Mouse (Mus musculus) lung, adult 2 months (tissue): ENCODE measurements around the gene Plekha3. TPM values are rescaled to one million over a fixed set of nuclear protein-coding genes. Genes with fewer than 3 reads are reported as not detected.

Experiments
- DNase-seq: peaks from one replicate; pipeline ENCODE4 v3.0.0; 2022
- H3K4me1 ChIP-seq: fragments of 200-500 bp; 2 replicates; pipeline ENCODE4 v1.6.1; 2011; ENCODE audit warnings: low read length; ENCODE audit not compliant: control insufficient read depth, insufficient read depth
- H3K4me3 ChIP-seq: fragments of 200-500 bp; replicated peaks from 2 replicates; pipeline ENCODE3; 2011; ENCODE audit warnings: low read depth, mild to moderate bottlenecking, control low read depth, low read length; ENCODE audit errors: extremely low read depth
- CTCF ChIP-seq: fragments of 200-500 bp; IDR thresholded peaks from 2 replicates; pipeline ENCODE4 v1.5.1; 2011; ENCODE audit warnings: mild to moderate bottlenecking, low read length, control low read depth; ENCODE audit not compliant: insufficient read depth
- POLR2A ChIP-seq: fragments of 200-500 bp; IDR thresholded peaks from 2 replicates; pipeline ENCODE4 v1.6.1; 2011; ENCODE audit warnings: low read depth, mild to moderate bottlenecking, control low read depth, low read length, borderline replicate concordance; ENCODE audit errors: extremely low read depth
- WGBS: fragments of 180-500 bp; shearing (Covaris S2); methylation state at CpG from one replicate; pipeline ENCODE4 v1.1.7; 2018; 5-methylcytosine and 5-hydroxymethylcytosine counted together
- polyA plus RNA-seq: library from polyadenylated mRNA; depleted of rRNA; stranded (reverse); fragments of >200 nt; gene quantifications from 2 replicates; pipeline ENCODE4 v1.2.3, GENCODE M21; 2012

Plekha3 gene
- polyA plus RNA-seq, 1 experiment, result 23.0 TPM

GRCm38 (mm10) chr2:76673472-76674081, 1.5 kb upstream of the Plekha3 start:
- H3K4me1 ChIP-seq, result peaks cover 11% of the 10 kb centered on the region; the same call in 1 of the 2 replicates
- no peak overlapping the region for H3K4me3 ChIP-seq
- TF ChIP-seq POLR2A (no peak), CTCF (0 out of 2 replicates have a peak, but pooled peaks have one; percentile 27)
- WGBS, result 45% methylated on average over 7 of the region's 7 CpGs
- peak; percentile 20 for DNase-seq

- Histone ChIP-seq H3K4me3 (peak overlapping the region; percentile 69), H3K4me1 (peaks cover 13% of the 10 kb centered on the region; the same call in 1 of the 2 replicates)
- TF ChIP-seq POLR2A (no peak), CTCF (no peak)
- 0% methylated on average over 39 of the region's 44 CpGs for WGBS
- no peak for DNase-seq
Measured at GRCm38 (mm10) chr2:76675451-76675850, 370 bp downstream of the Plekha3 start.

DNA sequence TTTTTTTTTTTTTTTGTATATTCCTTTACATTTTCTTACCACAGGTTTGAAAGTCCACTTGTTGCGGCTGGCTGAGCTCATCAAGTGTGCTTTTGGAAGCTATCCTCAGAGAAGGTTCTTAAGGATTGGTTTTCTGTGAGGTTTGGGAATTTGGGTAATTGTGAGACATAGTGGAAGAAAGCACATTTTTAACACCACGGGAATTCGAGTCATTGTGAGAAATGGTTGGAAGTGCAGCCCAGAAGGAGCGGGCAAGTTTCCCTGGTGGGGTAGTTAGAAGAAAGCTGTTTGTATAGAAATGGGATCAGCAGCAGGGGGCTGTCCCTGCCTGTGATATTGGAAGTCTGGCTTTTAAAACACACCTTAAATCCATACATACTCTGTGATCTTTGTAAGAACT, 868 bp downstream of the Plekha3 start:
- Histone ChIP-seq H3K4me1 (peaks cover 13% of the 10 kb centered on the region; the same call in 1 of the 2 replicates), H3K4me3 (no peak overlapping the region)
- 14% methylated on average over 4 of the region's 4 CpGs for WGBS
- TF ChIP-seq CTCF (no peak), POLR2A (no peak)
- no peak for DNase-seq

GRCm38 (mm10) chr2:76676401-76677226, 1.5 kb downstream of the Plekha3 start:
- DNase-seq, result no peak
- peaks cover 13% of the 10 kb centered on the region; the same call in 1 of the 2 replicates for H3K4me1 ChIP-seq
- 55% methylated on average over 13 of the region's 13 CpGs for whole genome bisulfite sequencing
- H3K4me3 ChIP-seq, result no peak overlapping the region
- no peak for TF ChIP-seq POLR2A
- no peak for TF ChIP-seq CTCF

GRCm38 (mm10) chr2:76682301-76682700, 7.2 kb downstream of the Plekha3 start:
- no peak overlapping the region for H3K4me3 ChIP-seq
- TF ChIP-seq POLR2A (no peak), CTCF (no peak)
- WGBS, result 90% methylated on average over 8 of the region's 8 CpGs
- peaks cover 2% of the 10 kb centered on the region; the same call in 1 of the 2 replicates for H3K4me1 ChIP-seq
- DNase-seq, result no peak

GRCm38 (mm10) chr2:76686986-76687385, 11.9 kb downstream of the Plekha3 start:
- no peak for DNase-seq
- Histone ChIP-seq H3K4me1 (peaks cover 3% of the 10 kb centered on the region; the same call in 1 of the 2 replicates), H3K4me3 (no peak overlapping the region)
- WGBS, result 93% methylated on average over 3 of the region's 3 CpGs
- TF ChIP-seq POLR2A (no peak), CTCF (no peak)

DNA sequence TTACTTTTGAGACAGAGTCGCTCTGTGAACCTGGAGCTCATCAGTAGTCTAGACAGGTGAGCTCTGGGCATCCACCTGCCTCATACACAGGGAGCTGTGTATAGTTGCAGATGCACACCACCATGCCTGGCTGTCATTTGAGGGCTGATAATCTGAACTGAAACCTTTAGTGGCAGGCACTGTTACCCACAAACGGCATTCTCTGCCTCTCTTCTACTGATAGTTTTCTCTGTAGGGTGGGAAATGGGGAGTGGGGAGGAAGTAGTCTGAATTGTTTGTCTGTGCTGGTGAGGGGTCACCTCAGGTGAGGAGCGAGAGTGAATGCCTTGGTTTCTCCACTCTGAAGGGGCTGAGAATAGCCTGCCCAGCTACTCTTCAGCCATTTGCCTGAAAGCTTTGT, 12.5 kb downstream of the Plekha3 start:
- WGBS, result 66% methylated on average over 3 of the region's 3 CpGs
- no peak for TF ChIP-seq CTCF
- no peak for TF ChIP-seq POLR2A
- no peak for DNase-seq
- Histone ChIP-seq H3K4me3 (no peak overlapping the region), H3K4me1 (peaks cover 3% of the 10 kb centered on the region; the same call in 1 of the 2 replicates)

DNA sequence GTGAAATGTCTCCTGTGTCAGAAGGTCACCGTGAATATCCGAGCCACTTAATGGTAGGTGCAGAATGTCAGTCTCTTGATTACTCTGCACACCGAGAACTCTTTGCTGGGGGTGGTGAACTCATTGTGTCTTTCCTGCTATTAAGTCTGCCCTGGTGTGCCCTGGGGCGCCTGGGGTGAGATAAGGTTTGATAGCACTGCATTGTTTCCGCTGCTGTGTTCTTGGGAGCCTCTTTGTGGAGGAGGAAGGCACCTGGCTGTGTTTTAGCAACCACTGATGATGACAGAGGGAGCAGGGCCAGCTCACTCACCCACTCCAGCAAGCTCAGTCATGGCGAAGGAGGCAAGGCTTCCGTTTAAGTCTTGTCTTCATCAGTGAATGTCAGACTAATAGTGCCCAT, 13.1 kb downstream of the Plekha3 start:
- TF ChIP-seq POLR2A (no peak), CTCF (no peak)
- no peak for DNase-seq
- H3K4me3 ChIP-seq, result no peak overlapping the region
- H3K4me1 ChIP-seq, result peaks cover 3% of the 10 kb centered on the region; the same call in 1 of the 2 replicates
- WGBS, result 48% methylated on average over 7 of the region's 7 CpGs

DNA sequence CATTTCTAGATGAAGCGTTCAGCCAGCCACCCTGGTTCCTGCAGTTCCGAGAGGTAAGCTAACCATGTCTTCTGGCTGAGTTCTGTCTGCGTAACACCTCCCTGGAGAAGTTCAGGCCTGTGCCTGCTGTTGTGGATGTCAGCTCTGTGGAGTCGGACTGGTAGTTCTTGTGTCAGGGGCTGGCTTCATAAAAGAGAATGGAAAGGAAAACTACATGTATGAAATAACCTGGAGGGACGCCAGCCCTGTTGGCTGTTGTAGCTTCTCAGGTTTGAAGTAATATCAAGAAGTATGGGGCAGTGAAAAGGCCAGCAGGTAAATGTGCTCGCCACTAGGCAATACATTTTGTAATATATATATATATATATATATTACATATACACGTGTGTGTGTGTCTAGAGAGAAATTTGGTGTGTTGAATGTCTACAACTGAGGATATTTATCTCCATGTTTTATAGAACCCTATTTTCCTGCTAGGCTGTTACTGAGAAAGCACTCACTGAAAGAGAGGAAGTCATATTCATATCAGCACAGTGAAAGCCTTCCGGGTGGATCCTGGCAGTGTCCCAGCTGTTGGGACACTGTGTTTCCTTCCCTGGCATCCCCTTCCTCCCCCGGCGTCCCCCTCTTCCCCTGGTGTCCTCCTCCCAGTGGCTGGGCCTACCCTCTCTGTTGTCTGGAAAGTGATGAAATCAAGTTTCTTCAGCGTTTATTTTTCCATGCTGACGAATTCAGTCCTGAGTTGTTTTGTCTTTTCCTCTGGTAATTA, 15.5 kb downstream of the Plekha3 start:
- whole genome bisulfite sequencing, result 46% methylated on average over 12 of the region's 12 CpGs
- TF ChIP-seq POLR2A (no peak), CTCF (no peak)
- DNase-seq, result peak; percentile 38
- Histone ChIP-seq H3K4me1 (peaks cover 3% of the 10 kb centered on the region; the same call in 1 of the 2 replicates), H3K4me3 (no peak overlapping the region)

DNA sequence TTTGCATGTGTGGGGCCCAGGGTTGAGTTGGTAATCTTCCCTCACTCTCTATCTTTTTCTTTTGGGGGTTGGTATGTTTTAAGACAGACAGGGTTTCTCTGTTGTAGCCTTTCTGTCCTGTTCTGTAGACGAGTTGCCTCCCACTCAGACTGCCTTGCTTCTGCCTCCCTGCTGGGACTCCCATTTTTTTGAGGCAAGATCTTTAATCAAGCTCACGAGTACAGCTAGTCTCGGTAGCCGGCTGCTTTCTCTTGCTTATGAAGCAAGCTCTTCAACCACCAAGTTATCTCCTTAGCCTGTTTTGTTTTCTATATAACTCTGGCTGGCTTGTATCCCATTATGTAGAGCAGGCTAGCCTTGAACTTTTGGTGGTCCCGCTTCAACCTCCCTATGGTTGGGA, 18.7 kb downstream of the Plekha3 start:
- WGBS, result 90% methylated on average over 5 of the region's 5 CpGs
- Histone ChIP-seq H3K4me3 (no peak overlapping the region), H3K4me1 (peaks cover 3% of the 10 kb centered on the region; the same call in 1 of the 2 replicates)
- DNase-seq, result no peak
- TF ChIP-seq POLR2A (no peak), CTCF (no peak)
